Mouse (Mus musculus): ENCODE data around the gene Stk38l. TPM values are rescaled to one million over a fixed set of nuclear protein-coding genes. Genes with fewer than 3 reads are reported as not detected.

Stk38l gene
- polyA plus RNA-seq, 1 experiment from 2014 or later, result 13.2 TPM

DNA sequence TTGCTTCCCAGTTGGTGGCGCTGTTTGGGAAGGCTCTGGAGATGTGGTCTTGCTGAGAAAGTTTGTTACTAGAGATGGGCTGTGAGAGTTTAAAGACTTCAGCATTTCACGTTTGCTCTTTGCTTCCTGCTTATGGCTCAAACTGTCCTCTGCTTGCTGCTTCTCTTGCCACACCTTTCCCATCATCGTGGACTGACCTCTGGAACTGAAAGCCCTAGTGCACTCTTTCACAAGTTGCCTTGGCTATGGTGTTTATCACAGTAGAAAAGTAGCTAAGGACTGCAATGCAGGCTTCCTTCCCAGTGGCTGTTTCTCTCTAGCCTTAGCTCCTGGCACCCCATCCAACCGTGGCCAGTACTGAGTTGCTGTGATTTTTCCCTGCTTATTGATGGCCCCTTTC, 35.9 kb downstream of the Stk38l start:
- 58% methylated on average over 4 of the region's 4 CpGs for WGBS
- H3K4me3 ChIP-seq (ENCODE audit: low read depth, low read length), result no peak overlapping the region
- no peaks in the 10 kb centered on the region for H3K27me3 ChIP-seq (replicated peaks; ENCODE audit: insufficient read depth, low read length)
- no peak overlapping the region for H3K27ac ChIP-seq (ENCODE audit: low read length)
- no peak for DNase-seq (ENCODE audit: low spot score)
- no peaks in the 10 kb centered on the region for H3K4me1 ChIP-seq (ENCODE audit: insufficient read depth, low read depth, low read length)
- no peak for TF ChIP-seq EP300 (IDR thresholded peaks at IDR 0.05)
- TF ChIP-seq CTCF (IDR thresholded peaks at IDR 0.05), result no peak; the same call in 1 of the 2 replicates
- no peak for ATAC-seq
- no peaks in the 10 kb centered on the region for H3K9me3 ChIP-seq (ENCODE audit: low read length)
- no peak overlapping the region for H3K4me2 ChIP-seq (replicated peaks; ENCODE audit: low read depth, low read length)
- no peak overlapping the region for H3K9ac ChIP-seq (replicated peaks; ENCODE audit: low read depth)
- H3K36me3 ChIP-seq (ENCODE audit: insufficient read depth, low read length), result no peaks in the 10 kb centered on the region

DNA sequence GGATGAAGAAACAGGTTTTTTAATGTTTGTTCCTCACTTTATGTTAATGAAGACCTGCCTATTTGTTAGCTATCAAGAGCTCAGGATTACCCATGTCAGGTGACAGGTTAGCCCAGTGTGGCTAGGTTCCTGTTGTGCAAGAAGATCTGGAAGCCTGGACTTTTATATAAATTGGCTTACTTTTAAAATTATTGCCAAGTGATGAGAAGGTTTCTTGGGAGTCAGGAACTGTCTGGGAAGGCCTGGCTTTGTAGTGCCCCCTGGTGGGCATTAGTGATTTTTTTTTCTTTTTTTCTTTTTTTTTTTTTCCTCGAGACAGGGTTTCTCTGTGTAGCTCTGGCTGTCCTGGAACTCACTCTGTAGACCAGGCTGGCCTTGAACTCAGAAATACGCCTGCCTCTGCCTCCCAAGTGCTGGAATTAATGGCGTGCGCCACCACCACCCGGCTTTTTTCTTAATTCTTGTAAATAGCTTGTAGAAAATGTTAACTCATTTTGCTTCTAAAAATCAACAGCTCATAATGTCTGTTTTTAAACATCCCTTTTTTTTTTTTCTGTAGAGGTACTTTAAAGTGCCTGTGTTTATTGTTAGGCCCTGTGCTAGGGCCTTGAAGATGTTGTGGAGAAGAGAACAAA, 37.6 kb downstream of the Stk38l start:
- Histone ChIP-seq H3K4me1 (ENCODE audit: insufficient read depth, low read depth, low read length) (no peaks in the 10 kb centered on the region), H3K27ac (ENCODE audit: low read length) (no peak overlapping the region), H3K36me3 (ENCODE audit: insufficient read depth, low read length) (no peaks in the 10 kb centered on the region), H3K4me2 (replicated peaks; ENCODE audit: low read depth, low read length) (no peak overlapping the region), H3K4me3 (ENCODE audit: low read depth, low read length) (no peak overlapping the region), H3K27me3 (replicated peaks; ENCODE audit: insufficient read depth, low read length) (no peaks in the 10 kb centered on the region), H3K9me3 (ENCODE audit: low read length) (no peaks in the 10 kb centered on the region), H3K9ac (replicated peaks; ENCODE audit: low read depth) (no peak overlapping the region)
- 79% methylated on average over 4 of the region's 5 CpGs for WGBS
- peak; percentile 73 for TF ChIP-seq CTCF (IDR thresholded peaks at IDR 0.05)
- TF ChIP-seq EP300 (IDR thresholded peaks at IDR 0.05), result 0 out of 2 replicates have a peak, but pooled peaks have one; percentile 17
- ATAC-seq (no peak), DNase-seq (ENCODE audit: low spot score) (peak; percentile 62)

DNA sequence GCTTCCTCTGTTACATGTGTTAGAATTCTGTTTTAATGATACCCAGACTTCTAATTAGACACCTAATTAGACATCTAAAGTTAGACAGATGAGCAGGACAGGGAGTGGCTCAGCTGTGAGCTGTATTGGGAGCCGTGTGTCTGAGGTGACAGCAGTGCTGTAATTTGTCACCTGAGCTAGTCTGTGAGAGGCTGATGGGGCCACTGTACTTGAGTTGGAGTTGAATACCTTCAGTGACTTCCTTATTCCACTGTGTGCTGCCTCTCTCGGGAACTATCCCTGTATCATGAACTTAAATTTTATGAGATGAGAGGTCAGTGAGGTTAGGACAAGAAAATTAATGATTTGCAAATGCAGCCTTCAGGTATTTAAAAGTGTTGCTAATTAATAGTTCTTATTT, 39.8 kb downstream of the Stk38l start:
- Histone ChIP-seq H3K9ac (replicated peaks; ENCODE audit: low read depth) (no peak overlapping the region), H3K4me2 (replicated peaks; ENCODE audit: low read depth, low read length) (no peak overlapping the region), H3K27me3 (replicated peaks; ENCODE audit: insufficient read depth, low read length) (no peaks in the 10 kb centered on the region), H3K9me3 (ENCODE audit: low read length) (no peaks in the 10 kb centered on the region), H3K36me3 (ENCODE audit: insufficient read depth, low read length) (no peaks in the 10 kb centered on the region), H3K27ac (ENCODE audit: low read length) (no peak overlapping the region), H3K4me3 (ENCODE audit: low read depth, low read length) (no peak overlapping the region), H3K4me1 (ENCODE audit: insufficient read depth, low read depth, low read length) (no peaks in the 10 kb centered on the region)
- DNase-seq (ENCODE audit: low spot score), result no peak
- no peak for TF ChIP-seq CTCF (IDR thresholded peaks at IDR 0.05)
- no peak for TF ChIP-seq EP300 (IDR thresholded peaks at IDR 0.05)
- ATAC-seq, result no peak
- WGBS, result 42% methylated on average over 2 of the region's 2 CpGs

DNA sequence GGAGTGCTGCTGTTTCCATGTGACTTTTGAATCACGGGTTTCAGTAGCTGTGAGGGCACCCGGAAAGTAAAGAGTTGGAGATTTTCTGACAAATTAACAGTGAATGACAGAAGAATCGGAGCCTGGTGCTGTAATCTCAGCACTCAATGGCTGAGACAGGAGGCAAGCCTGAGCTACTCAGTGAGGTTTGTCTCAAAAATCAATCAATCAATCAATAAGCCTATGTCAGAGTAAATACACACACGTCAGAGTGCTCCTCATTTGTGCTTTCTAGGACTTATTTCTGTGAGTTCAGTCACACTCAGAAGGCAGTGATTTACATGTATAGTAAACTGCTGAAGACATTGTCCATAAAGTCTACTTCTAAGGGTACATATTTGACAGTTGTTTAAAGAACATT, 40.5 kb downstream of the Stk38l start:
- ATAC-seq (no peak), DNase-seq (ENCODE audit: low spot score) (no peak)
- no peak overlapping the region for H3K27ac ChIP-seq (ENCODE audit: low read length)
- H3K9ac ChIP-seq (replicated peaks; ENCODE audit: low read depth), result no peak overlapping the region
- no peak for TF ChIP-seq CTCF (IDR thresholded peaks at IDR 0.05)
- H3K4me1 ChIP-seq (ENCODE audit: insufficient read depth, low read depth, low read length), result no peaks in the 10 kb centered on the region
- no peak overlapping the region for H3K4me3 ChIP-seq (ENCODE audit: low read depth, low read length)
- H3K4me2 ChIP-seq (replicated peaks; ENCODE audit: low read depth, low read length), result no peak overlapping the region
- no peaks in the 10 kb centered on the region for H3K27me3 ChIP-seq (replicated peaks; ENCODE audit: insufficient read depth, low read length)
- no peaks in the 10 kb centered on the region for H3K36me3 ChIP-seq (ENCODE audit: insufficient read depth, low read length)
- 65% methylated on average over 4 of the region's 4 CpGs for WGBS
- H3K9me3 ChIP-seq (ENCODE audit: low read length), result no peaks in the 10 kb centered on the region

DNA sequence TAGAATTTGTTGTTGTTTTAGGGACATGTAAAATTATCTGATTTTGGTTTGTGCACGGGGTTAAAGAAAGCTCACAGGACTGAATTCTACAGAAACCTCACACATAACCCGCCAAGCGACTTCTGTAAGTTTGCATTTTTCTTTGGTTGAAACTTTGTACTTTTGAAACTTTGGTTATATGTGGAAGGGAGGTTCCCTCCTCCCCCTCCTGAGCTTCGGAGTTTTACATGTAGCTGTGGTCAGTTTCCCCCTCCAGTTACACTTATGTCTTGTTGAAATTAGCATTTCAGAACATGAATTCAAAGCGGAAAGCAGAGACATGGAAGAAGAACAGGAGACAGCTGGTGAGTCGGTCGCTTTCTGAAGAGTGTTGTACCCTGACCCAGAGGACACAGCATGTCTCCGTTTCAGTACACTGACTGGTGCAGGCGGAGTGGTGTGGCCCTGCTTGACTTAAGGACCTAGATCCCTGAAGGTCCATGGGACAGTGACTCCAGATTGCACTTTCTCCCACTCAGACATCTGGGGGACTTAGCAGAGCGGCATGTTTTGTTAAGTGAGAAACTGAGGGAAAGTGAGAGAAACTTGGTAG, 44.1 kb downstream of the Stk38l start:
- Histone ChIP-seq H3K9me3 (ENCODE audit: low read length) (no peaks in the 10 kb centered on the region), H3K4me1 (ENCODE audit: insufficient read depth, low read depth, low read length) (no peaks in the 10 kb centered on the region), H3K9ac (replicated peaks; ENCODE audit: low read depth) (no peak overlapping the region), H3K4me2 (replicated peaks; ENCODE audit: low read depth, low read length) (no peak overlapping the region), H3K4me3 (ENCODE audit: low read depth, low read length) (no peak overlapping the region), H3K36me3 (ENCODE audit: insufficient read depth, low read length) (0 out of 2 replicates have a peak, but pooled peaks cover 4% of the 10 kb centered on the region), H3K27me3 (replicated peaks; ENCODE audit: insufficient read depth, low read length) (no peaks in the 10 kb centered on the region), H3K27ac (ENCODE audit: low read length) (no peak overlapping the region)
- no peak for ATAC-seq
- DNase-seq (ENCODE audit: low spot score), result no peak
- WGBS, result 89% methylated on average over 10 of the region's 10 CpGs
- TF ChIP-seq CTCF (IDR thresholded peaks at IDR 0.05) (no peak), EP300 (IDR thresholded peaks at IDR 0.05) (no peak)

DNA sequence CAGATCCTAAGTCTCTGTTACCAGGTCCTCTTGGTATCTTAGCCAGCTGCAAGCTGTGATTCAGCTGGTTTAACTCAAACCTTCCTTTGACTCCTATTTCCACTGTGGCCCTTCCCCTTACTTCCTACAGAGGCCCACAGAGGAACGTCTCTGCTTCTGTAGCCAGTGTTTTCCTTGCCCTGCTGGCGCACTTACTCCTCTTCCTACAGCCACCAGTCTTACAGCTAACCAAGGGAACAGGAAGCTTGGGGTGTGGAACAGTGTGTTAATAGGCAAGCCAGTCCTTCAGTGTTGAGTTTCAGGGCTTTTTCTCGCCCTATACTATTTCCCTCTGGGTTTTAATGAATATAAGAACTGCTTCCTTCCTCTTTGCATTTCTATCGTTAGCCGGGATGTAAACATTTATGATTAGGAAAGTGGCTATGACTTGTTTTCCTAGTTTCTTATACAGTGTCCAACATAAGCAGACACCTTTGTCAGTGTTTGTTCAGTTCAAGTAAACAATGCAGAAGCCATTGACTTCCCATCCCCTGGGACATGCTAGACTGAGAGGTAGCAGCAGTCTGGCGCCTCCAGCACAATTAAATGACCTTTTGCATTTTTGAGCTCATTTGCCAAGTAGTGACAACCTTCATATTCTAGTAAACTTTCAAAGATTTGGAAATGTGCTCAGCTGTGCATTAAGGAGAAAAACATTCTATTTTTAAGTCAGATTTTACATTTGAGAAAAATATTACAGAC, 45.4 kb downstream of the Stk38l start:
- Histone ChIP-seq H3K36me3 (ENCODE audit: insufficient read depth, low read length) (0 out of 2 replicates have a peak, but pooled peaks cover 4% of the 10 kb centered on the region), H3K4me2 (replicated peaks; ENCODE audit: low read depth, low read length) (no peak overlapping the region), H3K9me3 (ENCODE audit: low read length) (no peaks in the 10 kb centered on the region), H3K4me3 (ENCODE audit: low read depth, low read length) (no peak overlapping the region), H3K27ac (ENCODE audit: low read length) (no peak overlapping the region), H3K4me1 (ENCODE audit: insufficient read depth, low read depth, low read length) (no peaks in the 10 kb centered on the region), H3K27me3 (replicated peaks; ENCODE audit: insufficient read depth, low read length) (no peaks in the 10 kb centered on the region), H3K9ac (replicated peaks; ENCODE audit: low read depth) (no peak overlapping the region)
- WGBS, result 46% methylated on average over 6 of the region's 6 CpGs
- ATAC-seq (peak; percentile 26; the same call in 1 of the 2 replicates), DNase-seq (ENCODE audit: low spot score) (peak; percentile 8)
- no peak for TF ChIP-seq EP300 (IDR thresholded peaks at IDR 0.05)
- TF ChIP-seq CTCF (IDR thresholded peaks at IDR 0.05), result no peak
